Mouse (Mus musculus) heart, embryonic 10.5 days (tissue): ENCODE results near the gene Serinc1. TPM values are rescaled to one million over a fixed set of nuclear protein-coding genes. Genes with fewer than 3 reads are reported as not detected.
"Not testable (repeated sequence)": the region's sequence is repeated elsewhere in the genome, so short reads cannot be mapped to it uniquely, and the experiment has no call there.

Source experiments
- DNase-seq: peaks from one replicate; pipeline ENCODE4 v3.0.0-alpha.2; 2017; ENCODE audit warnings: low spot score
- H3K27ac ChIP-seq: fragments of 300-500 bp; sonication (generic); 2 replicates; pipeline ENCODE4 v1.5.1; 2016; ENCODE audit warnings: mild to moderate bottlenecking
- H3K27me3 ChIP-seq: fragments of 300-500 bp; sonication (generic); 2 replicates; pipeline ENCODE4 v1.6.1; 2016; ENCODE audit warnings: mild to moderate bottlenecking; ENCODE audit not compliant: poor library complexity, insufficient read depth, severe bottlenecking
- H3K36me3 ChIP-seq: fragments of 300-500 bp; sonication (generic); 2 replicates; pipeline ENCODE4 v1.6.1; 2016; ENCODE audit warnings: mild to moderate bottlenecking, moderate library complexity
- H3K4me1 ChIP-seq: fragments of 300-500 bp; sonication (generic); 2 replicates; pipeline ENCODE4 v1.6.1; 2016; ENCODE audit warnings: mild to moderate bottlenecking
- H3K4me3 ChIP-seq: fragments of 300-500 bp; sonication (generic); 2 replicates; pipeline ENCODE4 v1.5.1; 2016; ENCODE audit warnings: mild to moderate bottlenecking, moderate library complexity
- H3K9me3 ChIP-seq: fragments of 300-500 bp; sonication (generic); 2 replicates; pipeline ENCODE4 v1.6.1; 2016; ENCODE audit warnings: mild to moderate bottlenecking, moderate library complexity
- WGBS: fragments of 180-500 bp; shearing (Covaris S2); methylation state at CpG from one replicate; pipeline ENCODE4 v1.1.7; 2016; 5-methylcytosine and 5-hydroxymethylcytosine counted together
- polyA plus RNA-seq: library from polyadenylated mRNA; unstranded; fragments of >200 nt; fragmentation: Nextera tagmentation; extraction: Ambion mirVana; gene quantifications from 2 replicates; pipeline ENCODE4 v1.2.1, GENCODE M21; 2016

The Serinc1 gene
- polyA plus RNA-seq: 142 and 159 TPM in 2 replicates

GRCm38 (mm10) chr10:57532218-57533101 is at the start of gene Serinc1:
Gene Serinc1 (minus strand): TSS chr10:57532530.
- peak; percentile 97 for DNase-seq
- no peaks in the 10 kb centered on the region for H3K4me1 ChIP-seq
- no peaks in the 10 kb centered on the region for H3K27me3 ChIP-seq
- peak within 1 kb of the TSS; percentile 97 for H3K27ac ChIP-seq
- H3K9me3 ChIP-seq: no peaks in the 10 kb centered on the region
- H3K4me3 ChIP-seq: peak within 1 kb of the TSS; percentile 89
- H3K36me3 ChIP-seq: no peaks in the 10 kb centered on the region
- WGBS: 12% methylated on average over 49 of the region's 49 CpGs

- H3K4me1 ChIP-seq: no peaks in the 10 kb centered on the region
- 71% methylated on average over 2 of the region's 2 CpGs for WGBS
- no peaks in the 10 kb centered on the region for H3K27me3 ChIP-seq
- H3K36me3 ChIP-seq: no peaks in the 10 kb centered on the region
- H3K9me3 ChIP-seq: no peaks in the 10 kb centered on the region
- H3K4me3 ChIP-seq: no peak overlapping the region
- DNase-seq: no peak
- no peak overlapping the region for H3K27ac ChIP-seq
Observed at GRCm38 (mm10) chr10:57576721-57577120, 44.4 kb upstream of the Serinc1 start.

- Histone ChIP-seq H3K4me3 (no peak overlapping the region), H3K36me3 (no peaks in the 10 kb centered on the region), H3K27ac (no peak overlapping the region), H3K9me3 (no peaks in the 10 kb centered on the region), H3K27me3 (no peaks in the 10 kb centered on the region), H3K4me1 (no peaks in the 10 kb centered on the region)
- 80% methylated on average over 4 of the region's 4 CpGs for WGBS
- no peak for DNase-seq
Observed at GRCm38 (mm10) chr10:57572130-57572529, 39.8 kb upstream of the Serinc1 start.

DNA sequence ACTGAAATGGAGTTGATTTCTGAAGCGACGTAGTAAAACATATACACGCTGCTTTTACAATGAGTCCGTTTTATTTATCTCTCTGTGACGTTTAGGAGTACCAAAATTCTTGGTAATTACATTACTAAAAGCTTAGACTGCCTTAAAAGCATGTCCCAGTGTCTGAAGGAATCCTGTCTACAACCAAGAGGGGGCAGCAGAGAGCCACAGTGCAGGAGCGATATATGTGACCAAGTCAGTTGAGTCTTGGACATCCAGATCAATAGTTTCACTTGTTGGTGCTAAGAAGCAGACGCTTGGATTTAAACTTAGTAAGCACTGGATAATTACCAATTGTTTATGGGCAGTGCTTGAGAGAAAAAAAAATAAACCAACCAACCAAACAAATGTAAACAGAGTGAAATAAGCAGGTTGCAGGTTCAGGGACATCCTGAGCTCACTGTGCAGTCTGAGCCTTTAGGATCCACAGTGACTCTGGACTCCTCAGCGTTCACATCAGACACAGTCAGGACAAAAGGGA is 38.9 kb upstream of the Serinc1 start:
- no peak overlapping the region for H3K4me3 ChIP-seq
- H3K27me3 ChIP-seq: no peaks in the 10 kb centered on the region
- WGBS: 35% methylated on average over 8 of the region's 8 CpGs
- no peaks in the 10 kb centered on the region for H3K36me3 ChIP-seq
- H3K9me3 ChIP-seq: no peaks in the 10 kb centered on the region
- no peak for DNase-seq
- H3K4me1 ChIP-seq: no peaks in the 10 kb centered on the region
- no peak overlapping the region for H3K27ac ChIP-seq

DNA sequence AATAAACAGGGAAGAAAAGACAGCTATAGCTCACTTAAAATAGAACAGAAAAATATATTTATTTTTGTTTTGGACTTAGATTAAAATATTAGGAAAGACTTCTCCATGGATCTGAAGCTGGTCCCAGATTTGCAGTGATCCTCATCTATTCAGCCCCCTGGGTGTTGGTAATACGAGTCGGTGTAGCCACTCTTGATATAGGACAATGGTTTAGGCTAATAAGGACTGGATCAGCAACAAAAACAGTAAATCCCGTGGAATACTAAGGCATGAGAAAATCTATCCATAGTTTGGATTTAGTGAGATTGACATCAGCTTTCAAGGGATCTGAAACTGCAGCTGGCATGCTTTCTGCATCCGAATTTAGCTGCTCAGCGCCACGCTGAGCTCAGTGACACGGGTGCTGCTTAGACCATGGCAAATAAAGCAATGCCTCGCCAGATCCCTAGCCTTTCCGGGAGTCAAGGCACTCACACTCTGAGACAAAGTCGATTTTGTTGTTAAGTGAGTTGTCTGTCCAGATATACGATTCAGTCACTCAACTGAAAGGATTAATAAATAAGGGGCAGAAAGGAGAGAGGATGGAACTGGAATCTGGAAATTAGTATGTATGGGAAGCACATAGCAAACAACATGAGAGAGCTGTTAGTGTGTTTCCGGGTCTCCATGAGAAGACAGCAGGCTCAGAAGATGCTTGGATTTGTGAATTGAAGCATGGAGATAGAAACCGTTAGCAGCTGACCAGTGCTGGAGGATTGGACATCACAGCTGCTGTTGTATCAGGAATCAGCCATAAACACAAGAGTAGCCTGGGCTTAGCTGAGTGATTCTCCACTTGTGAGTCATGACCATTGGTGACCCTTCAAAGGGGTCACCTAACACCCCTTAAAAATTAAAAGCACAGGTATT is 36.9 kb upstream of the Serinc1 start:
- no peak for DNase-seq
- H3K4me3 ChIP-seq: no peak overlapping the region
- H3K36me3 ChIP-seq: no peaks in the 10 kb centered on the region
- no peaks in the 10 kb centered on the region for H3K4me1 ChIP-seq
- 73% methylated on average over 13 of the region's 13 CpGs for WGBS
- no peak overlapping the region for H3K27ac ChIP-seq
- no peaks in the 10 kb centered on the region for H3K27me3 ChIP-seq
- H3K9me3 ChIP-seq: no peaks in the 10 kb centered on the region

- DNase-seq: no peak
- Histone ChIP-seq H3K27ac (no peak overlapping the region), H3K4me1 (no peaks in the 10 kb centered on the region), H3K4me3 (no peak overlapping the region), H3K27me3 (no peaks in the 10 kb centered on the region), H3K36me3 (no peaks in the 10 kb centered on the region), H3K9me3 (no peaks in the 10 kb centered on the region)
- WGBS: 45% methylated on average over 1 of the region's 1 CpGs
Observed at GRCm38 (mm10) chr10:57566221-57566620, 33.9 kb upstream of the Serinc1 start.

GRCm38 (mm10) chr10:57557597-57557996 is 25.3 kb upstream of the Serinc1 start:
- WGBS: 84% methylated on average over 5 of the region's 5 CpGs
- DNase-seq: no peak
- H3K27me3 ChIP-seq: no peaks in the 10 kb centered on the region
- H3K4me1 ChIP-seq: no peaks in the 10 kb centered on the region
- H3K27ac ChIP-seq: no peak overlapping the region
- no peaks in the 10 kb centered on the region for H3K9me3 ChIP-seq
- no peaks in the 10 kb centered on the region for H3K36me3 ChIP-seq
- no peak overlapping the region for H3K4me3 ChIP-seq

DNA sequence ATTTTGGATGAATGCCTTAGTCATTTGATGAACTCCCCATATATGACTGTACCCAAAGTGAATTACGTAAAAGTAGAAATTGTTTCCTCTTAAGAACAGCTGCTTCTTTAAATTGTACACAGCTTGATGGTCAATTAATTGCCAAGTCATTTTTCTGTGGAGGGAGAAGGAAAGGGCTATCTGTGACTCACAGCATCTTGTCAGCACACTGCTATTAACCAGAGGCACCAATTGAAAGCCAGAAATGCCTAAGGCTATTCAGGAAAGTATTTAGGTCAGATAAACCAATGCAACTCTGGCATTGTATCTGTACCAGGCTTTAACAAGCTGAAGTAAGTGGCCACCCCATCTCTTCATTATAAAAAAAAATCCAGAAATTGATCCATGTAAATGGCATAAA is 21.4 kb upstream of the Serinc1 start:
- 88% methylated on average over 1 of the region's 1 CpGs for WGBS
- no peaks in the 10 kb centered on the region for H3K9me3 ChIP-seq
- no peaks in the 10 kb centered on the region for H3K4me1 ChIP-seq
- H3K27ac ChIP-seq: no peak overlapping the region
- no peak for DNase-seq
- no peak overlapping the region for H3K4me3 ChIP-seq
- no peaks in the 10 kb centered on the region for H3K27me3 ChIP-seq
- H3K36me3 ChIP-seq: no peaks in the 10 kb centered on the region

GRCm38 (mm10) chr10:57549631-57550030 is 17.3 kb upstream of the Serinc1 start:
- DNase-seq: no peak
- Histone ChIP-seq H3K27ac (no peak overlapping the region), H3K27me3 (no peaks in the 10 kb centered on the region), H3K36me3 (no peaks in the 10 kb centered on the region), H3K4me3 (no peak overlapping the region), H3K9me3 (no peaks in the 10 kb centered on the region), H3K4me1 (no peaks in the 10 kb centered on the region)
- WGBS: 77% methylated on average over 4 of the region's 4 CpGs

DNA sequence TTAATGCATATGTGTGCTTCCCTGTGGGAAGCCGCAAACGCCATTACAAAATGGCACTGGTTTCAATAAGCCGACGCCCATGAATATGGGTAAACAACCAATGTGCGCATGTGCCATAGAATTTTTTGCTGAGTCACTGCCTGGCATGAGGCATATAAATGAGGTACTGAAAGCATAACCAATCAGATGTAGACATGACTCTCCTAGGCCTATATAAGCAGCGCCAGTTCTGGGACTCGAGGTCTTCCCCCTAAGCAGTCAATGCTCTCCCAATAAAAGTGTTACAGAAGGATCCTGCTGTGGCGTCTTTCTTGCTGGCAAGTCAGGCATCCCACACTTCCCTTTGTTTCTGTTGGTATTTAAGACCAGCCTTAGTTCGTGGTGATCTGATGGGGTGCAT is 11.6 kb upstream of the Serinc1 start:
- H3K4me1 ChIP-seq, H3K9me3 ChIP-seq, DNase-seq, H3K36me3 ChIP-seq, H3K27me3 ChIP-seq, H3K4me3 ChIP-seq, H3K27ac ChIP-seq: not testable (repeated sequence)
- 85% methylated on average over 9 of the region's 9 CpGs for WGBS

GRCm38 (mm10) chr10:57531616-57532217 is 613 bp downstream of the Serinc1 start:
- DNase-seq: no peak
- Histone ChIP-seq H3K4me3 (peak overlapping the region; percentile 89), H3K9me3 (no peaks in the 10 kb centered on the region), H3K27ac (peak overlapping the region; percentile 97), H3K27me3 (no peaks in the 10 kb centered on the region), H3K4me1 (no peaks in the 10 kb centered on the region), H3K36me3 (peaks cover 6% of the 10 kb centered on the region)
- WGBS: 4% methylated on average over 28 of the region's 28 CpGs

- DNase-seq: no peak
- Histone ChIP-seq H3K4me3 (peak overlapping the region; percentile 89), H3K27me3 (no peaks in the 10 kb centered on the region), H3K27ac (no peak overlapping the region), H3K4me1 (no peaks in the 10 kb centered on the region), H3K36me3 (peaks cover 12% of the 10 kb centered on the region), H3K9me3 (no peaks in the 10 kb centered on the region)
- 68% methylated on average over 2 of the region's 2 CpGs for WGBS
Observed at GRCm38 (mm10) chr10:57531076-57531475, 1.3 kb downstream of the Serinc1 start.
